9 mouse cellular contexts compared by ENCODE assay signal in genomic region chr2:147789268-147789667, GRCm38 (mm10).
DNase-seq lines count a peak whose midpoint lies in the region; ATAC-seq and TF ChIP-seq lines count a peak whose summit lies in the region.
"Had no signal": no experiment of that assay in that cellular context is flagged by ENCODE, and none has a peak within 500 bp of the region (broad histone marks: within the 10 kb centered on the region; RNA-seq: fewer than 3 reads in every experiment).

No protein-coding gene starts in this region.

- intact Hi-C loops in heart, adult 2 months (cut with DNase I), result loop anchor here (2.0 kb wide), 1 partner anchor 468 kb away; no protein-coding TSS in a partner anchor
- intact Hi-C loops in left cerebral cortex, postnatal 36 days (cut with DNase I), result no loop called here

- H3K4me1 ChIP-seq in heart, adult 2 months (ENCODE audit: control insufficient read depth, insufficient read depth, low read length), result no peaks in the 10 kb centered on the region
- no peaks in the 10 kb centered on the region for H3K4me1 ChIP-seq in hindbrain, postnatal 0 days (ENCODE audit: insufficient read depth, low read length)
- H3K4me1 ChIP-seq: megakaryocyte, embryonic 14.5 days had no signal

- no peak for ATAC-seq in hindbrain, postnatal 0 days

- H3K4me2 ChIP-seq in hindbrain, postnatal 0 days (ENCODE audit: low read depth, low read length), result no peak overlapping the region

- TF ChIP-seq CTCF in heart, adult 2 months (IDR thresholded peaks at IDR 0.05), result peak; percentile 82
- TF ChIP-seq CTCF in hindbrain, postnatal 0 days (IDR thresholded peaks at IDR 0.05; ENCODE audit: low read depth), result peak; percentile 85

- 7% methylated on average over 3 of the region's 3 CpGs for WGBS in heart, adult 2 months
- 5% methylated on average over 3 of the region's 3 CpGs for WGBS in hindbrain, postnatal 0 days

- H3K36me3 ChIP-seq in heart, adult 2 months (ENCODE audit: control insufficient read depth, insufficient read depth, low read length), result no peaks in the 10 kb centered on the region
- H3K36me3 ChIP-seq in hindbrain, postnatal 0 days (ENCODE audit: insufficient read depth, low read length), result no peaks in the 10 kb centered on the region

- no peaks in the 10 kb centered on the region for H3K9me3 ChIP-seq in hindbrain, postnatal 0 days (ENCODE audit: low read length)
- H3K9me3 ChIP-seq: megakaryocyte, embryonic 14.5 days had no signal

- peak; percentile 7 to 35 for DNase-seq in heart, adult 2 months
- no peak for DNase-seq in heart, adult 11 months
- DNase-seq in Muller cell, postnatal 12 days (ENCODE audit: inconsistent ontology term), result peak; percentile 55
- peak; percentile 23 to 51 for DNase-seq in cerebellum, postnatal 25 days
- peak; percentile 87 for DNase-seq in hindbrain, postnatal 0 days (ENCODE audit: low spot score)
- DNase-seq in left cerebral cortex, postnatal 36 days (ENCODE audit: low spot score in 2 of 2), result peak; percentile 19 to 64
- DNase-seq in ovary, postnatal 14 days (ENCODE audit: low spot score), result peak; percentile 60
- no peak for DNase-seq in spleen, postnatal 4 days (ENCODE audit: low spot score in 2 of 2)

- no peaks in the 10 kb centered on the region for H3K27me3 ChIP-seq in heart, adult 2 months (ENCODE audit: control insufficient read depth, insufficient read depth, low read length)
- H3K27me3 ChIP-seq in hindbrain, postnatal 0 days (ENCODE audit: insufficient read depth, low read length), result no peaks in the 10 kb centered on the region
- H3K27me3 ChIP-seq: megakaryocyte, embryonic 14.5 days had no signal

- H3K9ac ChIP-seq in heart, adult 2 months (ENCODE audit: low read depth, low read length), result no peak overlapping the region
- no peak overlapping the region for H3K9ac ChIP-seq in hindbrain, postnatal 0 days (replicated peaks; ENCODE audit: low read length)

- no peak for TF ChIP-seq EP300 in heart, adult 2 months (IDR thresholded peaks at IDR 0.05; ENCODE audit: insufficient read depth, low read depth, low read length)

- no peak overlapping the region for H3K4me3 ChIP-seq in heart, adult 2 months
- H3K4me3 ChIP-seq in hindbrain, postnatal 0 days (ENCODE audit: low read length), result no peak overlapping the region
- H3K4me3 ChIP-seq: megakaryocyte, embryonic 14.5 days had no signal

- TF ChIP-seq POLR2A in heart, adult 2 months (IDR thresholded peaks at IDR 0.05; ENCODE audit: insufficient read depth, low read depth, low read length), result no peak

- H3K27ac ChIP-seq in heart, adult 2 months, result no peak overlapping the region
- H3K27ac ChIP-seq in hindbrain, postnatal 0 days, result no peak overlapping the region

- no peaks in the 10 kb centered on the region for H3K79me2 ChIP-seq in heart, adult 2 months (replicated peaks; ENCODE audit: control insufficient read depth, insufficient read depth, low read length)

Comparison
In these comparisons a context has a peak if more than half of its experiments do, and no peak if none do; other contexts are left out.
1. DNase-seq: peak in heart, adult 2 months (2 of 2), Muller cell, postnatal 12 days (single experiment), cerebellum, postnatal 25 days (2 of 2), hindbrain, postnatal 0 days (single experiment), left cerebral cortex, postnatal 36 days (2 of 2) and ovary, postnatal 14 days (single experiment); none in heart, adult 11 months (single experiment) and spleen, postnatal 4 days (0 of 2).